Mouse (Mus musculus) embryonic facial prominence, embryonic 11.5 days (tissue): ENCODE measurements at regions not wholly inside any gene's neighbourhood (a gene's known extent, or its start where the extent isn't known, plus 50 kb on each side); places are given as distances from the start of the nearest gene placed in this dataset.

ENCODE experiments used
- ATAC-seq: fragments of 200-750 bp; cut with Nextera tagmentation; replicated peaks from 2 replicates; pipeline ENCODE4 v1.8.0; 2017; ENCODE audit warnings: low read depth; ENCODE audit not compliant: insufficient number of reproducible peaks, low FRiP score, low TSS enrichment
- DNase-seq: peaks from one replicate; pipeline ENCODE4 v3.0.0-alpha.2; 2015; ENCODE audit warnings: low spot score
- H3K27ac ChIP-seq: fragments of 300-500 bp; sonication (generic); replicated peaks from 2 replicates; pipeline ENCODE4 v1.5.1; 2014; ENCODE audit warnings: mild to moderate bottlenecking, low read depth, low read length, control low read depth
- H3K27me3 ChIP-seq: fragments of 300-500 bp; sonication (generic); 2 replicates; pipeline ENCODE4 v1.6.1; 2014; ENCODE audit warnings: mild to moderate bottlenecking, low read length, moderate library complexity, mixed read lengths; ENCODE audit not compliant: control insufficient read depth, insufficient read depth
- H3K36me3 ChIP-seq: fragments of 300-500 bp; sonication (generic); replicated peaks from 2 replicates; pipeline ENCODE4 v1.6.1; 2014; ENCODE audit warnings: low read depth, mild to moderate bottlenecking, low read length, moderate library complexity, mixed read lengths; ENCODE audit not compliant: control insufficient read depth, insufficient read depth
- H3K4me1 ChIP-seq: fragments of 300-500 bp; sonication (generic); 2 replicates; pipeline ENCODE4 v1.6.1; 2014; ENCODE audit warnings: low read length, mixed read lengths; ENCODE audit not compliant: control insufficient read depth, insufficient read depth
- H3K4me2 ChIP-seq: fragments of 300-500 bp; sonication (generic); 2 replicates; pipeline ENCODE4 v1.6.1; 2014; ENCODE audit warnings: low read depth, mild to moderate bottlenecking, control low read depth, low read length, moderate library complexity
- H3K4me3 ChIP-seq: fragments of 300-500 bp; sonication (generic); 2 replicates; pipeline ENCODE4 v1.5.1; 2014; ENCODE audit warnings: low read depth, low read length, control low read depth
- H3K9ac ChIP-seq: fragments of 300-500 bp; sonication (generic); replicated peaks from 2 replicates; pipeline ENCODE4 v1.6.1; 2014; ENCODE audit warnings: mild to moderate bottlenecking, control low read depth, low read length
- H3K9me3 ChIP-seq: fragments of 300-500 bp; sonication (generic); replicated peaks from 2 replicates; pipeline ENCODE4 v1.6.1; 2016; ENCODE audit warnings: mild to moderate bottlenecking, low read length, inconsistent platforms, mixed read lengths; ENCODE audit not compliant: control insufficient read depth
- WGBS: fragments of 180-500 bp; shearing (Covaris S2); extraction: QIAGEN DNeasy Blood & Tissue Kit; methylation state at CpG from one replicate; pipeline ENCODE4 v1.1.7; 2014; 5-methylcytosine and 5-hydroxymethylcytosine counted together

- H3K4me1 ChIP-seq: no peaks in the 10 kb centered on the region
- ATAC-seq (peak; percentile 52; the same call in 1 of the 2 replicates), DNase-seq (peak; percentile 15)
- no peak overlapping the region for H3K9ac ChIP-seq
- H3K4me2 ChIP-seq: no peak overlapping the region
- H3K27ac ChIP-seq: no peak overlapping the region
- H3K27me3 ChIP-seq: no peaks in the 10 kb centered on the region
- no peak overlapping the region for H3K4me3 ChIP-seq
- H3K9me3 ChIP-seq: no peaks in the 10 kb centered on the region
- 28% methylated on average over 1 of the region's 1 CpGs for WGBS
- H3K36me3 ChIP-seq: no peaks in the 10 kb centered on the region
These were observed 1267.1 kb upstream of the Gm10800 start for GRCm38 (mm10) chr2:99934209-99934608.
